Mouse (Mus musculus): ENCODE results near the gene Gimap7. TPM values are rescaled to one million over a fixed set of nuclear protein-coding genes. Genes with fewer than 3 reads are reported as not detected.
A peak's percentile ranks its signal among the peaks of the same experiment; 100 is the strongest.

The Gimap7 gene
- polyA plus RNA-seq, 1 experiment from 2014 or later = not detected

GRCm38 (mm10) chr6:48737688-48738087, 19.3 kb downstream of the Gimap7 start:
- Histone ChIP-seq H3K36me3 (no peaks in the 10 kb centered on the region), H3K4me1 (peaks cover 24% of the 10 kb centered on the region), H3K9me3 (replicated peaks) (no peaks in the 10 kb centered on the region), H3K4me3 (no peak overlapping the region), H3K27ac (replicated peaks) (no peak overlapping the region), H3K27me3 (ENCODE audit: low read depth, poor library complexity, severe bottlenecking) (peaks cover 20% of the 10 kb centered on the region)
- WGBS = 91% methylated on average over 5 of the region's 5 CpGs
- no peak for DNase-seq (ENCODE audit: low spot score)

GRCm38 (mm10) chr6:48738961-48739779, 20.7 kb downstream of the Gimap7 start, which contains the start of gene Gimap1:
Gimap1 (plus strand) TSS chr6:48739054.
- Histone ChIP-seq H3K4me1 (peaks cover 29% of the 10 kb centered on the region), H3K27ac (replicated peaks) (no peak within 1 kb of the TSS), H3K36me3 (no peaks in the 10 kb centered on the region), H3K9me3 (replicated peaks) (no peaks in the 10 kb centered on the region), H3K27me3 (ENCODE audit: low read depth, poor library complexity, severe bottlenecking) (peaks cover 35% of the 10 kb centered on the region), H3K4me3 (no peak within 1 kb of the TSS)
- no peak for DNase-seq (ENCODE audit: low spot score)
- 81% methylated on average over 15 of the region's 15 CpGs for WGBS

DNA sequence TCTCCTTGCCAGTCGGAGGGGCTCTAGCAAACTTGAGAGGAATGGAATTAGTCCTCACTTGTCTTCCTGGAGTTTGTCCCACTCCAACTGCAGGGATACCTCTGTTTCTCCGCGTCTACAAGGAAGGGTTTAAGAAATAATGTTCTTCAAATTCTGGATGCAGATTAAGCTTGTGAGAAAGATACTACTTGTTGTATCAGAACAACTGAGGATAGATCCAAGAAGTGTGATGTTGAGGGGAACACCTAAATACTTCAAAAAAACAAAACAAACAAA, 21.3 kb downstream of the Gimap7 start:
- H3K27me3 ChIP-seq (ENCODE audit: low read depth, poor library complexity, severe bottlenecking) = peaks cover 37% of the 10 kb centered on the region
- H3K4me3 ChIP-seq = no peak overlapping the region
- no peaks in the 10 kb centered on the region for H3K9me3 ChIP-seq (replicated peaks)
- no peaks in the 10 kb centered on the region for H3K36me3 ChIP-seq
- H3K27ac ChIP-seq (replicated peaks) = no peak overlapping the region
- DNase-seq (ENCODE audit: low spot score) = no peak
- peaks cover 29% of the 10 kb centered on the region for H3K4me1 ChIP-seq
- WGBS = 90% methylated on average over 3 of the region's 3 CpGs

DNA sequence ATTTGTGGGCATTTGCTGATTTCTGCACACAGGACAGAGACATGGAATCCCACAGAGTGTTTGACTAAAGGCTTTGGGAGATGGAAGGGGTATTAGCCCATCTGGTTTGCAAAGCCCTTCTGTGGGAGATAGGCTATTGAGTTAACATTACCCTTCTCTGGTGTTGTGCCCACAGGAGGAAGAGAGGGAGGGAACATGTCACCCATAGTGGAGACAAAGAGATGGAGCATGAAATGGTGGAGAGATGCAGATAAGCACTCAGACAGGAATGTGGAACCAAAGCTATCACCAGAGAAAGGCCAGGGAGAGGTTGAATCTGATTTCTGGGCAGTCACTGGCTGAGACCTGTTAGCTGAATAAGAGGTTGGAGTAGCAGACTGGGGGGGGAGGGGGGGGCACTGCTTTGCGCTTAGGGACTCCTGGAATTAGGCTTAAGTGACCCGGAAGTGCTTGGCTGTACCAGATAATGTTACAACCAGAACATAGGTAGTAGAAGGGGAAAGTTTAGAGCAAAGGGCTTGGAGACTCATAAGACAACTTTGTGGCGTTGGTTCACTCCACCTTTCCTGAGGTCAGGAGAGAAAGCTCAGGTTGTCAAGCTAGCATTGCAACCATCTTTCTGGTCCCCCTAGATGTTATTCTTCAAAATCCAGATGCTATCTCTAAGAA, 22.2 kb downstream of the Gimap7 start:
- no peak overlapping the region for H3K4me3 ChIP-seq
- H3K27ac ChIP-seq (replicated peaks) = no peak overlapping the region
- H3K36me3 ChIP-seq = no peaks in the 10 kb centered on the region
- peaks cover 41% of the 10 kb centered on the region for H3K27me3 ChIP-seq (ENCODE audit: low read depth, poor library complexity, severe bottlenecking)
- no peak for DNase-seq (ENCODE audit: low spot score)
- WGBS = 72% methylated on average over 3 of the region's 3 CpGs
- no peaks in the 10 kb centered on the region for H3K9me3 ChIP-seq (replicated peaks)
- H3K4me1 ChIP-seq = peaks cover 29% of the 10 kb centered on the region

DNA sequence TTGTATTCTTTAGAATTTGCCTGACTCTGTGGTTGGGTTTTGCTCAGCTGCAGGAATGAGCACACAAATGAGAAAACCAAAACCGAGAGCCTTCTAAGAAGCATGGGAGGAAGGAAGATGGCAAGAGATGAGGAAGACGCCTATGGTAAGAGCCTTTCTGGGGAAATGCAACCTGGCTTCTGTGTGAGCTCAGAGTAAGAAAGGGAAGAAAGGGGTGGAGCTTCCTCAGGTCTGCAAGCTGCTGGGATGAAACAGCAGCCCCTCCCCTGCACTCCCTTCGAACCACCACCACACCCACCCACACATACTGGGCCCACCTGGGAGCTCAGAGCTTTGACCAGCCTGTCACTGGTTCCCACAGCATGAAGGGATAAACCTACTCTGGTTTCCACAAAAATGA, 22.9 kb downstream of the Gimap7 start:
- DNase-seq (ENCODE audit: low spot score) = no peak
- H3K4me1 ChIP-seq = peaks cover 29% of the 10 kb centered on the region
- no peaks in the 10 kb centered on the region for H3K9me3 ChIP-seq (replicated peaks)
- H3K36me3 ChIP-seq = no peaks in the 10 kb centered on the region
- H3K4me3 ChIP-seq = no peak overlapping the region
- peaks cover 47% of the 10 kb centered on the region for H3K27me3 ChIP-seq (ENCODE audit: low read depth, poor library complexity, severe bottlenecking)
- no peak overlapping the region for H3K27ac ChIP-seq (replicated peaks)
- WGBS = 40% methylated on average over 3 of the region's 3 CpGs

GRCm38 (mm10) chr6:48741711-48742206, 23.3 kb downstream of the Gimap7 start:
- Histone ChIP-seq H3K27ac (replicated peaks) (no peak overlapping the region), H3K27me3 (ENCODE audit: low read depth, poor library complexity, severe bottlenecking) (peaks cover 47% of the 10 kb centered on the region), H3K36me3 (no peaks in the 10 kb centered on the region), H3K4me1 (peaks cover 29% of the 10 kb centered on the region), H3K9me3 (replicated peaks) (no peaks in the 10 kb centered on the region), H3K4me3 (no peak overlapping the region)
- DNase-seq (ENCODE audit: low spot score) = peak; percentile 14
- 47% methylated on average over 9 of the region's 9 CpGs for WGBS

GRCm38 (mm10) chr6:48742422-48743351, 24.3 kb downstream of the Gimap7 start:
- Histone ChIP-seq H3K27me3 (ENCODE audit: low read depth, poor library complexity, severe bottlenecking) (peaks cover 47% of the 10 kb centered on the region), H3K27ac (replicated peaks) (no peak overlapping the region; the same call in 1 of the 2 replicates), H3K9me3 (replicated peaks) (no peaks in the 10 kb centered on the region), H3K4me1 (peaks cover 29% of the 10 kb centered on the region), H3K4me3 (peak overlapping the region; percentile 57), H3K36me3 (no peaks in the 10 kb centered on the region)
- peak; percentile 39 for DNase-seq (ENCODE audit: low spot score)
- 2% methylated on average over 52 of the region's 52 CpGs for WGBS

- Histone ChIP-seq H3K27ac (replicated peaks) (no peak overlapping the region), H3K9me3 (replicated peaks) (no peaks in the 10 kb centered on the region), H3K36me3 (no peaks in the 10 kb centered on the region), H3K4me3 (no peak overlapping the region), H3K27me3 (ENCODE audit: low read depth, poor library complexity, severe bottlenecking) (peaks cover 44% of the 10 kb centered on the region), H3K4me1 (peaks cover 25% of the 10 kb centered on the region)
- DNase-seq (ENCODE audit: low spot score) = no peak
- WGBS = 62% methylated on average over 2 of the region's 2 CpGs
Measured at GRCm38 (mm10) chr6:48745490-48745889, 27.1 kb downstream of the Gimap7 start.

- Histone ChIP-seq H3K4me3 (no peak within 1 kb of the TSS), H3K27ac (replicated peaks) (no peak within 1 kb of the TSS), H3K4me1 (peaks cover 19% of the 10 kb centered on the region), H3K27me3 (ENCODE audit: low read depth, poor library complexity, severe bottlenecking) (peaks cover 42% of the 10 kb centered on the region), H3K9me3 (replicated peaks) (no peaks in the 10 kb centered on the region), H3K36me3 (no peaks in the 10 kb centered on the region)
- DNase-seq (ENCODE audit: low spot score) = no peak
- WGBS = 49% methylated on average over 16 of the region's 16 CpGs
Measured at GRCm38 (mm10) chr6:48745959-48746889, 27.8 kb downstream of the Gimap7 start, which contains the start of gene Gimap5. Gimap5 (plus strand) TSS chr6:48746197.

GRCm38 (mm10) chr6:48747091-48747966, 28.9 kb downstream of the Gimap7 start:
- no peak overlapping the region for H3K27ac ChIP-seq (replicated peaks)
- peaks cover 8% of the 10 kb centered on the region for H3K4me1 ChIP-seq
- no peaks in the 10 kb centered on the region for H3K9me3 ChIP-seq (replicated peaks)
- H3K4me3 ChIP-seq = no peak overlapping the region
- no peaks in the 10 kb centered on the region for H3K36me3 ChIP-seq
- H3K27me3 ChIP-seq (ENCODE audit: low read depth, poor library complexity, severe bottlenecking) = peaks cover 31% of the 10 kb centered on the region
- DNase-seq (ENCODE audit: low spot score) = no peak
- WGBS = 83% methylated on average over 7 of the region's 7 CpGs

Data from midbrain, embryonic 10.5 days (tissue).